Mouse (Mus musculus): ENCODE measurements around the gene Stab1.

DNA sequence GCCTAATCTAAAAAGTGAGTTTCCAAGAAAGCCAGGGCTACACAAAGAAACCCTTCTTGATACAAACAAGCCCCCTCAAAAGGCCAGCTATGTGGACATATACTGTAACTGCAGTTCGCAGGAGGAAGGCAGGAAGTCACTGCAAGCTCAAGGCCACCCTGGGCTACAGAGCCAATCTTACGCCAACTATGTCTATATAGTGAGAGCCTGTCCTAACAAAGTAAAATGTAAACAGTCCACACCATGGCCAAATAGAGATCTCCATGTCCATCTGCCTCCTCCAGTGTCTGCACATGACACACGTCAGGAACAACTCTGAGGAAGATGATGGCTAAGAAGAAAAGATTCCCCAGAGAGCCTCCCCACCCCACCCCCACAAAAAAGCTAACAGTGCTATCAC lies 31.6 kb upstream of the Stab1 start:
- no peak for TF ChIP-seq POLR2A (IDR thresholded peaks at IDR 0.05; ENCODE audit: insufficient read depth, low read length)
- TF ChIP-seq CTCF (IDR thresholded peaks at IDR 0.05; ENCODE audit: low read depth, low read length): no peak
- TF ChIP-seq EP300 (IDR thresholded peaks at IDR 0.05; ENCODE audit: insufficient read depth, low read depth, low read length): no peak
